Mouse (Mus musculus) liver, adult 2 months (tissue): ENCODE results near the gene Ola1.

Experiments used
- CTCF ChIP-seq: fragments of 200-500 bp; IDR thresholded peaks from 2 replicates; pipeline ENCODE4 v1.5.1; 2011; ENCODE audit warnings: low read depth, low read length, control low read depth
- POLR2A ChIP-seq: fragments of 200-500 bp; IDR thresholded peaks from 2 replicates; pipeline ENCODE4 v1.6.1; 2011; ENCODE audit warnings: low read length, control low read depth; ENCODE audit not compliant: insufficient read depth; ENCODE audit errors: extremely low read depth

DNA sequence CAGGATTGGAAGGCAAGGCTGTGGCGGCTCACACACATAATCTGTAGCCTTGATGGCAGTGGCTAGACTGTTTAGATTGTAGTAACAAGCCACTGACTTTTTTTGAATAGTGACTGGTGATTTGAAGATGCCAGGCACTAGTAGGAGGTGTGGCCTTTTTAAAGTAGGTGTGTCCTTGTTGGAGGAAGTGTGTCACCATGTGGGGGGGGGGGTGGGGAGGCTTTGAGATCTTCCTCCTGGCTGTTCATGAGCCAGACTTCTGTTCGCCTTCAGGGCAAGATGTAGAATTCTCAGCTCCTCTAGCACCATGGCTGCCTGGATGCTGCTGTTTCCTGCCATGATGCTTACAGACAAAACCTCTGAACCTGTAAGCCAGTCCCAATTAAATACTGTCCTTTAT is 136.9 kb downstream of the Ola1 start:
- TF ChIP-seq POLR2A (no peak), CTCF (no peak)
